Mouse (Mus musculus) CH12.LX (cell line): ENCODE data around the gene Gm11020. TPM values are rescaled to one million over a fixed set of nuclear protein-coding genes. Genes with fewer than 3 reads are reported as not detected.
"Not testable (repeated sequence)": the region's sequence is repeated elsewhere in the genome, so short reads cannot be mapped to it uniquely, and the experiment has no call there.

ENCODE experiments used
- DNase-seq: peaks from one replicate; pipeline ENCODE4 v3.0.0-alpha.2; 2013; ENCODE audit errors: extremely low read depth
- H3K27ac ChIP-seq: 2 replicates; pipeline ENCODE4 v1.5.1; 2012; ENCODE audit warnings: low read depth, mild to moderate bottlenecking, control low read depth, moderate library complexity; ENCODE audit not compliant: insufficient read depth
- H3K27me3 ChIP-seq: replicated peaks from 2 replicates; pipeline ENCODE3; 2012; ENCODE audit warnings: inconsistent platforms
- H3K36me3 ChIP-seq, 2 experiments: replicated peaks in 1 of 2; 2 replicates each; pipeline versions ENCODE3 to v1.6.1; 2012; ENCODE audit warnings: inconsistent platforms in 1 of 2, low read length in 1 of 2, mild to moderate bottlenecking in 1 of 2, mixed read lengths in 1 of 2, moderate library complexity in 1 of 2; ENCODE audit not compliant: control insufficient read depth in 1 of 2, insufficient read depth in 1 of 2
- H3K4me1 ChIP-seq, 2 experiments: 2 replicates each; pipeline ENCODE4 v1.6.1; 2012; ENCODE audit warnings: inconsistent platforms in 1 of 2, moderate library complexity in 1 of 2; ENCODE audit not compliant: insufficient read depth in 2 of 2, control insufficient read depth in 1 of 2
- H3K4me2 ChIP-seq: 2 replicates; pipeline ENCODE4 v1.6.1; 2012; ENCODE audit warnings: low read depth, mild to moderate bottlenecking, control low read depth; ENCODE audit not compliant: poor library complexity, insufficient read depth, severe bottlenecking
- H3K4me3 ChIP-seq, 3 experiments: fragments of 150-350 bp in 1 of 3; sonication (generic) in 1 of 3; replicated peaks in 1 of 3; 2 replicates each; pipeline versions ENCODE3 to v1.5.1; 2011 to 2012; ENCODE audit warnings: low read depth in 2 of 3, low read length in 2 of 3, mild to moderate bottlenecking in 2 of 3, moderate library complexity in 2 of 3, control low read depth in 1 of 3, improper control_type of control experiment in 1 of 3, inconsistent platforms in 1 of 3, mixed read lengths in 1 of 3; ENCODE audit not compliant: poor library complexity in 1 of 3
- H3K79me2 ChIP-seq: replicated peaks from 2 replicates; pipeline ENCODE4 v1.6.1; 2012; ENCODE audit warnings: mild to moderate bottlenecking, moderate library complexity; ENCODE audit not compliant: control insufficient read depth, poor library complexity, insufficient read depth, severe bottlenecking; ENCODE audit errors: extremely low read depth
- H3K9ac ChIP-seq: 2 replicates; pipeline ENCODE4 v1.6.1; 2012; ENCODE audit warnings: low read depth, mild to moderate bottlenecking, control low read depth, moderate library complexity; ENCODE audit not compliant: insufficient read depth
- H3K9me3 ChIP-seq: replicated peaks from 2 replicates; pipeline ENCODE3; 2012; ENCODE audit warnings: low read length, inconsistent platforms, mixed read lengths
- ETS1 ChIP-seq: conservative IDR thresholded peaks from 2 replicates; pipeline ENCODE4 v1.6.1; 2012; ENCODE audit warnings: low read depth, mild to moderate bottlenecking, inconsistent platforms, low read length, improper control_type of control experiment, moderate library complexity
- HCFC1 ChIP-seq: IDR thresholded peaks from 2 replicates; pipeline ENCODE4 v1.6.1; 2012; ENCODE audit warnings: low read depth, mild to moderate bottlenecking, inconsistent platforms, low read length, improper control_type of control experiment
- MAZ ChIP-seq: IDR thresholded peaks from 2 replicates; pipeline ENCODE4 v1.6.1; 2012; ENCODE audit warnings: low read depth, mild to moderate bottlenecking, inconsistent platforms, low read length, improper control_type of control experiment, moderate library complexity
- dilution Hi-C: fragments of 300-500 bp; cut with MboI; formaldehyde crosslinking; loops from 2 replicates; pipeline ENCODE4 v1.14.3; 2020; ENCODE audit warnings: low sequenced_read_pairs; ENCODE audit not compliant: extremely low pct_unique_long_range_greater_than_20kb, extremely low pct_ligation_motif_present
- in situ Hi-C: fragments of 300-500 bp; cut with MboI; formaldehyde crosslinking; loops from 3 replicates; pipeline ENCODE4 v1.14.3; 2019; ENCODE audit warnings: low sequenced_read_pairs, low pct_ligation_motif_present, low pct_unique_long_range_greater_than_20kb, mixed read lengths
- polyA plus RNA-seq: library from polyadenylated mRNA; unstranded; fragments of >175 nt; gene quantifications from 2 replicates; pipeline ENCODE4 v1.2.1, GENCODE M21; 2012; ENCODE audit warnings: low read depth; ENCODE audit not compliant: insufficient read length
- total RNA-seq, 2 experiments: library from RNA; depleted of rRNA; stranded (reverse); fragments of 300-350 nt in 1 of 2; fragments of >200 nt in 1 of 2; gene quantifications; 2 replicates each; pipeline ENCODE4 v1.2.3; 2012 to 2014

Gm11020 gene
- total and polyA plus RNA-seq, 3 experiments = not detected

DNA sequence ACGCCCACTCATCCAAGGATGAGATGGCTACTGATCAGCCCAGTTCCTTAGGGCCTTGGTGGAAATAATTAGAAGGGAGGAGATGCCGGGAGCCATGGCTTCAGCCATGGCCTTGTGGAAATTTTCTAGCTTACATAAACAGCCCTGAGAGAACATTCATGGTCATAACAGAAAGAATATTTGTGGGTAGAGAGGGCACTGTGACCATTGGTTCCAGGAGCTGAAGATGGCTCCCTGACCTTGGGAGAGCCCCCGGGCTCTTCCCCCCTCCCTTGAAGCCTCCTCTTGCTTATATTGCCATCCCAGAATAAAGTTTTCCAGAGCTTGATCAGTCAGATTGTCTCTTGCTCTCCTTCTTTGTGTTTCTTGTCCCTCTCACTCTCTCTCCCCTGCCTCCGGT is 18.8 kb upstream of the Gm11020 start:
- H3K79me2 ChIP-seq, H3K27ac ChIP-seq, dilution Hi-C loops, in situ Hi-C loops, H3K9me3 ChIP-seq, H3K4me2 ChIP-seq, DNase-seq, H3K4me3 ChIP-seq, H3K36me3 ChIP-seq, H3K27me3 ChIP-seq, H3K4me1 ChIP-seq, H3K9ac ChIP-seq: not testable (repeated sequence)

- no peaks in the 10 kb centered on the region for H3K4me1 ChIP-seq
- H3K27ac ChIP-seq = no peak overlapping the region
- H3K9me3 ChIP-seq = peaks cover 4% of the 10 kb centered on the region
- no peak for TF ChIP-seq MAZ
- TF ChIP-seq ETS1 = no peak
- TF ChIP-seq HCFC1 = no peak
- no peak for DNase-seq
- in situ Hi-C loops (no loop called here), dilution Hi-C loops (no loop called here)
- H3K4me2 ChIP-seq = no peak overlapping the region
- H3K36me3 ChIP-seq = no peaks in the 10 kb centered on the region
- no peaks in the 10 kb centered on the region for H3K27me3 ChIP-seq
- no peak overlapping the region for H3K4me3 ChIP-seq
- H3K79me2 ChIP-seq = no peaks in the 10 kb centered on the region
- no peak overlapping the region for H3K9ac ChIP-seq
Observed at GRCm38 (mm10) chr8:104304962-104305361, 16.4 kb upstream of the Gm11020 start.

GRCm38 (mm10) chr8:104308341-104308740 is 13.0 kb upstream of the Gm11020 start:
- H3K27ac ChIP-seq, dilution Hi-C loops, H3K9me3 ChIP-seq, H3K4me3 ChIP-seq, H3K9ac ChIP-seq, H3K79me2 ChIP-seq, H3K36me3 ChIP-seq, DNase-seq, H3K4me2 ChIP-seq, in situ Hi-C loops, H3K4me1 ChIP-seq, H3K27me3 ChIP-seq: not testable (repeated sequence)

DNA sequence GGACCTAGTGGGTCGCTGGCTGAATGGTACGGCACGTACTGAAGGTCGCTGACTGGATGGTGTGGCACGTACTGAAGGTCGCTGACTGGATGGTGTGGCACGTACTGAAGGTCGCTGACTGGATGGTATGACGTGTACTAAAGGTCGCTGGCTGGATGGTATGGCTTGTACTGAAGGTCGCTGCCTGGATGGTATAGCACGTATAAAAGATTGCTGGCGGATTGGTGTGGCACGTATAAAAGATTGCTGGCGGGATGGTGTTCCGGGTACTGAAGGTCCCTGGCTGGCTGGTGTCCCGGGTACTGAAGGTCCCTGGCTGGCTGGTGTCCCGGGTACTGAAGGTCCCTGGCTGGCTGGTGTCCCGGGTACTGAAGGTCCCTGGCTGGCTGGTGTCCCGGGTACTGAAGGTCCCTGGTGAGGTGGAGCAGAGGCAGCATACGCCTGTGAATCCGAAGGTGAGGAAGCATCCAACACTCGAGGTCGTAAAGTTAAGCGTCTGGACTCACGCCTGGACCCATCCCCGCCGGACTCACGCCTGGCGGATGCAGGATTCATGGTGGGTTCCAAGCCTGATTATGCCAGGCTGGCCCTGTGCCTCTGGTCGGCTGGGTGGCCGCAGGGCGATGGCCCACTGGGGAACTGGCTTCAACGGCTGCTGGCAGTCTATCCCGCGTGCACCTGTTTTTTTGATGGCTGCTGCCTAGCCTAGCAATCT is 11.8 kb upstream of the Gm11020 start, which contains the start of the genes Gm45711 and Cmtm1:
Gene Gm45711, minus strand, starts transcription at position 641 of the 715 bp plus-strand sequence.
Gene Cmtm1, minus strand, starts transcription at position 705 of the 715 bp plus-strand sequence.
- H3K4me2 ChIP-seq, dilution Hi-C loops, H3K9me3 ChIP-seq, H3K4me3 ChIP-seq, H3K27me3 ChIP-seq, in situ Hi-C loops, H3K9ac ChIP-seq, H3K36me3 ChIP-seq, DNase-seq, H3K27ac ChIP-seq, H3K4me1 ChIP-seq, H3K79me2 ChIP-seq: not testable (repeated sequence)

DNA sequence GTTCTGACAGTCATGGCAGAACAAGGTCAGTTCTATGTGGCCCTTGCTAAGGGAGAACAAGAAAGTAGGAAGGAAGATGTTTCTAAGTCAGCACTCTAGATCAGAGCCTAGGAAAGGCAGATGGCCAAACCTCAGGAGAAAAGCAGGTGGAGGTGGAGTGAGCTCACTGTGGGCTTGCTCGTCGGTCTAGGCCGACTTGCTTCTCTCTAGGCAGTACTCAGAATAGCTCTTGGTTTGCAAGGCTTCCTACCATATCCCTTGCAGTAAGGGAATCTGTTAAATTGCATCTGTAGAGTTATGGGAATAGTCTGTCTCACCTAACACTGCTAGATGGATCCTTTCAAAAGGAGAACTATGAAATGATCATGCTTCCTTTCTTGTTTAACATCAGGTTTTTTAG is 9.3 kb upstream of the Gm11020 start:
- H3K4me1 ChIP-seq, H3K27ac ChIP-seq, H3K9ac ChIP-seq, H3K27me3 ChIP-seq, DNase-seq, H3K36me3 ChIP-seq, H3K79me2 ChIP-seq, H3K4me2 ChIP-seq, in situ Hi-C loops, H3K9me3 ChIP-seq, H3K4me3 ChIP-seq, dilution Hi-C loops: not testable (repeated sequence)
